Mouse (Mus musculus): ENCODE measurements around the gene Lpp. TPM values are rescaled to one million over a fixed set of nuclear protein-coding genes. Genes with fewer than 3 reads are reported as not detected.

Lpp gene
- polyA plus RNA-seq, 1 experiment from 2014 or later: 79.9 TPM

DNA sequence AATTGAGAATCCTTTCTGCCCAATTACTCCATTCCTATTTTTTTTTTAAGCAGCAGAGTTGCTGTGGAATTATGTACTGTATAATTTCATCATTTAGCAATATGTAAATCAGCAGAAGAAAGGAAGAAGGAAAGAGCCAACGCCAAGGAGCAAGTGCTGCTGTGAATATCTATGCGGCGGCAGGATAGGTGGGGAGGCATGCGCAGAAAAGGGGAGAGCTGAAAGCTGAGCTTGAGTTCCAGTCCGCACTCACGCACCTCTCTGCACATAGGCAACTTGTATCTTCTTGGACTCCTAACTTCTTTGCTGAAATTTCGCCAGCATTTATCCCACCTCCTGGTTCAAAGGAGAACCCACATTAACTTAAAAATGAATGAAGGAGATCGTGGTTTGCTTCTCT is 636.2 kb downstream of the Lpp start:
- Histone ChIP-seq H3K9me3 (ENCODE audit: low read depth, low read length) (no peaks in the 10 kb centered on the region), H3K36me3 (ENCODE audit: insufficient read depth) (no peaks in the 10 kb centered on the region), H3K4me1 (ENCODE audit: insufficient read depth) (no peaks in the 10 kb centered on the region), H3K27me3 (ENCODE audit: insufficient read depth, low read length) (no peaks in the 10 kb centered on the region), H3K4me3 (ENCODE audit: low read depth, low read length) (no peak overlapping the region), H3K27ac (ENCODE audit: low read depth) (no peak overlapping the region), H3K4me2 (no peak overlapping the region), H3K9ac (no peak overlapping the region)
- TF ChIP-seq CTCF (IDR thresholded peaks at IDR 0.05; ENCODE audit: low read depth): no peak
- ATAC-seq (ENCODE audit: insufficient read depth): no peak
- DNase-seq: no peak
- 83% methylated on average over 8 of the region's 8 CpGs for WGBS

DNA sequence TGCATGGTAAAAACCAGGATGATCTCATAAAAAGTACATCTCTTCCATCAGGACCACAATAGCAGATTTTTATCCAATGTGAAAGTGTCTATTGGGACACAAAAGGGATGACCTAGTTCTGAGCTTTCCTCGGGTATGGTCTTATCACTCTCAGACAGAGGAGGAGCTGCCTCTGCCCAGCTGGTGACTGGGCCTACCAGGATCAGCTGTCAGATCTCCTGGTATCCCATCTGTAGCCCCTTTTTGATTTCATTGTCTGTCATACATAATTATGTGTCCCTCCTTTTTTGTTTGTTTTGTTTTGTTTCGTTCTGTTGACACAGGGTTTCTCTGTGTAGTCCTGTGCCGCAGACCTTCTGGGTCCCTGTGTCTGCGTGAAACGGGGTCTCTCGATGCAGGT is 644.1 kb downstream of the Lpp start:
- no peak overlapping the region for H3K9ac ChIP-seq
- no peaks in the 10 kb centered on the region for H3K9me3 ChIP-seq (ENCODE audit: low read depth, low read length)
- DNase-seq (no peak), ATAC-seq (ENCODE audit: insufficient read depth) (no peak)
- no peaks in the 10 kb centered on the region for H3K4me1 ChIP-seq (ENCODE audit: insufficient read depth)
- H3K4me2 ChIP-seq: no peak overlapping the region
- TF ChIP-seq CTCF (IDR thresholded peaks at IDR 0.05; ENCODE audit: low read depth): no peak
- no peaks in the 10 kb centered on the region for H3K27me3 ChIP-seq (ENCODE audit: insufficient read depth, low read length)
- no peak overlapping the region for H3K4me3 ChIP-seq (ENCODE audit: low read depth, low read length)
- no peak overlapping the region for H3K27ac ChIP-seq (ENCODE audit: low read depth)
- WGBS: 63% methylated on average over 6 of the region's 6 CpGs
- H3K36me3 ChIP-seq (ENCODE audit: insufficient read depth): no peaks in the 10 kb centered on the region

DNA sequence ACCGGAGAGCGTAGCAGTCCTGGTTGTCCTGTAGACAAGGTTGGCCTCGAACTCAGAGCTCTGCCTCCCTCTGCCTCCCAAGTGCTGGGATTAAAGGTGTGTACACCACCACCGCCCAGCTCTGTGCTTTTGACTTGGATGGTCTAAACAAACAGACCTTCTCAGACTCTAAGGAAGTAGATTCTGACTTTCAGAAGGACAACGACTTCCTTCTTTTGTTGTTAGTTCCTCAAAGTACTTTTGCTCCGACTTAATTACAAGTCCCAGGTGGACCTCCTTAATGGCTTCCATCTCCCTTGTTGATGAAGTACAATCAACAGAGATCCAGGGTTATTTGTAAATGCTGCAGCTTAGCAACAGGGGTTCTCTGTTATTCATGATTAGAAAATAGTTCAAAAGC is 645.2 kb downstream of the Lpp start:
- 84% methylated on average over 6 of the region's 6 CpGs for WGBS

DNA sequence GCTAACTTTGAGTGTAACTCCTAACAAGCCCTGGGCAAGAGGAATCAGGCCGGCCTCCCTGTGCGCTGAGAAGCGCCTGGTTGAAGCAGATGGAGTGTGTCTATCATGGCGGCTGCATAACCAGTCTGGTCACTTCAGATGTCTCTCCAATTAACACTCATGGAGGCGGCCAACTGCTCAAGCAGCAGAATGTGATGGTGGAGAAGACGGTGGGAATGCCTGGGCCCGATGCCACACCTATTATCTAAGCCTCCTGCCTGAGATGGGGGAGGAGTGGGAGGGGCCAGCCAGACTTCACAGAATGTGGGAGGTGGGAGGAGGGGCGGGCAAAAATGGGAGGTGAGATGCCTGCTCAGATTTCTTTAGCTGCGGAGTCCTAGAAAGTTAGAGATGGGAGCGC is 646.6 kb downstream of the Lpp start:
- no peaks in the 10 kb centered on the region for H3K36me3 ChIP-seq (ENCODE audit: insufficient read depth)
- H3K27me3 ChIP-seq (ENCODE audit: insufficient read depth, low read length): no peaks in the 10 kb centered on the region
- no peak overlapping the region for H3K4me3 ChIP-seq (ENCODE audit: low read depth, low read length)
- H3K9me3 ChIP-seq (ENCODE audit: low read depth, low read length): no peaks in the 10 kb centered on the region
- TF ChIP-seq CTCF (IDR thresholded peaks at IDR 0.05; ENCODE audit: low read depth): no peak
- DNase-seq: peak; percentile 49
- no peak overlapping the region for H3K27ac ChIP-seq (ENCODE audit: low read depth)
- H3K4me2 ChIP-seq: no peak overlapping the region
- no peak overlapping the region for H3K9ac ChIP-seq
- 26% methylated on average over 10 of the region's 10 CpGs for WGBS
- ATAC-seq (ENCODE audit: insufficient read depth): peak; percentile 51; the same call in 1 of the 2 replicates
- no peaks in the 10 kb centered on the region for H3K4me1 ChIP-seq (ENCODE audit: insufficient read depth)

More for the DNA sequence above, 645.2 kb downstream of the Lpp start:
- H3K4me3 ChIP-seq (ENCODE audit: low read depth, low read length): no peak overlapping the region
- ATAC-seq (ENCODE audit: insufficient read depth) (no peak), DNase-seq (no peak)
- H3K4me2 ChIP-seq: no peak overlapping the region
- no peaks in the 10 kb centered on the region for H3K27me3 ChIP-seq (ENCODE audit: insufficient read depth, low read length)
- no peak overlapping the region for H3K9ac ChIP-seq
- TF ChIP-seq CTCF (IDR thresholded peaks at IDR 0.05; ENCODE audit: low read depth): no peak
- H3K36me3 ChIP-seq (ENCODE audit: insufficient read depth): no peaks in the 10 kb centered on the region
- no peaks in the 10 kb centered on the region for H3K9me3 ChIP-seq (ENCODE audit: low read depth, low read length)
- no peaks in the 10 kb centered on the region for H3K4me1 ChIP-seq (ENCODE audit: insufficient read depth)
- H3K27ac ChIP-seq (ENCODE audit: low read depth): no peak overlapping the region

DNA sequence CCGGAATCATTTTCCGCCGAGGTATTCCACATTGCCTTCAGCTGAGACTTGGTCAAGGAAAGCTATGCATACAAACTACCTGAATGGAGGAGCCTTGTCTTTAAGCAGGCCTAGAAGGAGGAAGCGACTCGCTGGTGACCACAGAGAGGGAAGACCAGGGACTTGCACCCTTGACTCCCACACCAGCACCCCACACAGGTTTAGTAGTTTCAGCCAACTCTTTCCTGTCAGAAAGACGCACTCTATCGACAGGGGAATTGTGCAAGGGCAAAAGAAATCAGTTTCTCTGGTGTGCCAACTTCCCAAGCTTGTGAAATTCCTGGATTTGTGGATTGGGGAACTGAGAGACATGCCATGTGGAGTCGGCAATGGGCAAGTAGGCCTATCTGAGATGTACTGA is 647.9 kb downstream of the Lpp start:
- DNase-seq (no peak), ATAC-seq (ENCODE audit: insufficient read depth) (no peak)
- Histone ChIP-seq H3K4me1 (ENCODE audit: insufficient read depth) (no peaks in the 10 kb centered on the region), H3K4me3 (ENCODE audit: low read depth, low read length) (no peak overlapping the region), H3K9me3 (ENCODE audit: low read depth, low read length) (no peaks in the 10 kb centered on the region), H3K9ac (no peak overlapping the region), H3K27me3 (ENCODE audit: insufficient read depth, low read length) (no peaks in the 10 kb centered on the region), H3K4me2 (no peak overlapping the region), H3K36me3 (ENCODE audit: insufficient read depth) (no peaks in the 10 kb centered on the region), H3K27ac (ENCODE audit: low read depth) (no peak overlapping the region)
- 87% methylated on average over 8 of the region's 8 CpGs for WGBS
- no peak for TF ChIP-seq CTCF (IDR thresholded peaks at IDR 0.05; ENCODE audit: low read depth)

DNA sequence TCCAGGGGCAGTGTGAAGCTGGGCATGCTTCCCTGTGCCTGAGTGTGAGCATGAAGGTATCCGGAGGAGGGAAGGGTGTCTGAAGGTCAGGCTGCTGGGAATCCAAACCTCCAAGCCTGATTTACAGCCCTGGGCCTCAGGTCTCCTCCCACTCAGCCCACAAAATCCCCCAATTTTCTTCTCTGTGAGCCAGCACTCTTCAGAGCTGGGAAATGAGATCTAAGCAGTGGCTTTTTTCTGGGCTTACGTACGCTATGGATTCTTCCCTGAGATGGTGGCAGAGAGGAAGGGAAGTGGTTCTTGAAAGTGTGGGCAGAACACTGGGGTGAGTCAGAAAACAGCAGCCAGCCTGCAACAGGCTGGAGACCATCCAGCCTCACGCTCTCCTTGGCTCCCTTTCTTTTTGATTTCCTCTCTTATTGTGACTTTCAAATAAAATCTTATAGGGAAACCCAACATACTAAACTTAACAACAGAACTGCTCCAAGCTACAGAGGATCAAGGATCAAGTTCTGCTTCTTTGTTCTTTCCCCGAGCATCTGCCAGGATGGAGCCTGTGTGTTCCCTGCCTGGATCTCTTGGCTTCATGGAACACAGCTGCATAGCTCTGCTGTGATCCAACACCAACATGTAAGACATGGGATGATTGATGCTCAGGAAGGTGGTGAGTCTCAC is 648.7 kb downstream of the Lpp start:
- Histone ChIP-seq H3K4me3 (ENCODE audit: low read depth, low read length) (no peak overlapping the region), H3K27ac (ENCODE audit: low read depth) (peak overlapping the region; percentile 33; the same call in 1 of the 2 replicates), H3K4me2 (no peak overlapping the region), H3K27me3 (ENCODE audit: insufficient read depth, low read length) (no peaks in the 10 kb centered on the region), H3K9me3 (ENCODE audit: low read depth, low read length) (no peaks in the 10 kb centered on the region), H3K4me1 (ENCODE audit: insufficient read depth) (no peaks in the 10 kb centered on the region), H3K9ac (no peak overlapping the region), H3K36me3 (ENCODE audit: insufficient read depth) (no peaks in the 10 kb centered on the region)
- ATAC-seq (ENCODE audit: insufficient read depth) (peak; percentile 44; the same call in 1 of the 2 replicates), DNase-seq (peak; percentile 37)
- no peak for TF ChIP-seq CTCF (IDR thresholded peaks at IDR 0.05; ENCODE audit: low read depth)
- 39% methylated on average over 5 of the region's 5 CpGs for WGBS

MicroRNAs encoded within 50 kb of the gene (microRNA counts, 519-probe panel; counts per million panel counts)
- 3,884 counts per million, percentile 80 among the panel's probes with 10 or more counts for microRNA mmu-miR-28

Small RNA genes within 50 kb of the gene (microRNA-seq; reads per million reads assigned to microRNA genes)
- 1,683 reads per million, percentile 78 among the genes with 10 or more reads in this experiment for gene Mir28a (ENCODE audit: borderline number of aligned reads)
